Mouse (Mus musculus): ENCODE results near the gene Elmo1.

DNA sequence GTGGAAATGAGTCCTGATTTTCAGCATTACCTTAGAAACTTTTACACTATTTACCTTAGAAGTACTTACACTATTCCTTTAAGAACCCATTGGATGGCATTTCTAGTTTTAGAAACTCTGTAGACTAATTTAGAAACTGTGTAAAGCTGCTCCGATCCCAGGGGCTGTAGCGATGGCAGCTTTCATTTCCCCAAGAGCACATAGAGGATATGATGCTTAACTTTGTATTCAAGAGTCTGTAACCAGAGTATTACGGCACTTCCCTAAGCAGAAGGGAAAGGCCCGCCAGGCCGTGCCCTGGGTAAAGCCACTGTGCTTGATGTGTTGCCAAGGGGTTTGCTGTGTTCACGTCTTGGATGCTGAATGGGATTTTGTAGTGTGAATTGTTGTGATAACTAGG lies 222.9 kb downstream of the Elmo1 start:
- no peak for TF ChIP-seq GATA1 (IDR thresholded peaks at IDR 0.05; ENCODE audit: low read length)
- TF ChIP-seq TAL1 (IDR thresholded peaks at IDR 0.05; ENCODE audit: low read length): no peak
